Mouse (Mus musculus): ENCODE measurements around the gene Pax7.

- TF ChIP-seq HCFC1 (IDR thresholded peaks at IDR 0.05; ENCODE audit: borderline replicate concordance, insufficient read depth, low read length) (no peak), CHD2 (IDR thresholded peaks at IDR 0.05; ENCODE audit: low read depth, low read length) (no peak), ZNF384 (IDR thresholded peaks at IDR 0.05; ENCODE audit: low read depth, low read length) (no peak)
These were observed 5.0 kb downstream of the Pax7 start for GRCm38 (mm10) chr4:139828283-139828678.

Measured in ES-E14 (cell line).